Mouse (Mus musculus) lung, postnatal 0 days (tissue): ENCODE data around the gene Clpsl2.

ENCODE experiments used
- CTCF ChIP-seq: IDR thresholded peaks from 2 replicates; pipeline ENCODE4 v1.5.1; 2016; ENCODE audit warnings: antibody characterized with exemption, mild to moderate bottlenecking
- EP300 ChIP-seq: IDR thresholded peaks from 2 replicates; pipeline ENCODE4 v1.6.1; 2016; ENCODE audit warnings: antibody characterized with exemption, mild to moderate bottlenecking, control low read depth

DNA sequence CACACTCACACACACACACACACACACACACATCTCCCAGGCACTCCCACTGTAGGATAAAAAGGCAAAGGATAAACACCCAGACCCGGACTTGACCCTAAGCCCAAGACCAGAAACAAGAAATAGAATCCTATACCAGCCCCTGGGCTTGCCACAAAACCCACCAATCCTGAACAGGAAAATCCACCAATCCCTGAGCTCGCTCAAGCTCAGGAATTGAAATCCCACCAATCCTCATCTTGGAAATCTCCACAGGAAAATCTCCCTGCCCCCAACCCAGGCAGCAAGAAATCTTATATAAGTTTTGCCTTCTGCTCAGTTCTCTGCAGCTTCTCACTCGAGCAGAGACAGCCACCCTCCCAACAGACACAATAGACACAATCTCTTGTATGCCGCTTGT lies 20.1 kb upstream of the Clpsl2 start:
- TF ChIP-seq CTCF: no peak
- no peak for TF ChIP-seq EP300
